Comparison of ENCODE assay signal across 28 mouse cellular contexts in genomic region chr7:84114775-84115174, GRCm38 (mm10). TPM values are rescaled to one million over a fixed set of nuclear protein-coding genes. Genes with fewer than 3 reads are reported as not detected.
"Had no signal": no experiment of that assay in that cellular context is flagged by ENCODE, and none has a peak within 500 bp of the region (broad histone marks: within the 10 kb centered on the region; RNA-seq: fewer than 3 reads in every experiment).

No protein-coding gene starts in this region.

- DNase-seq: cerebellum, adult 2 months; cerebellum, adult 8-10 months; cerebellum, adult 9-10 months; cerebellum, adult 9-11 months; cerebellum, postnatal 25 days; cerebellum, postnatal 36 days; embryo, embryonic 11 days; gastrocnemius, adult 2 months; gastrocnemius, postnatal 10 days; gastrocnemius, postnatal 14 days; gastrocnemius, postnatal 25 days; gastrocnemius, postnatal 36 days; heart, adult 18-20 months; heart, adult 2 months had no signal

- H3K4me3 ChIP-seq: embryonic facial prominence, embryonic 12.5 days; embryonic facial prominence, embryonic 13.5 days; embryonic facial prominence, embryonic 15.5 days; erythroblast, embryonic 14.5 days; forebrain, embryonic 10.5 days; forebrain, embryonic 12.5 days; forebrain, embryonic 13.5 days; forebrain, embryonic 15.5 days; gastrocnemius, adult 2 months; heart, adult 2 months had no signal

- H3K27me3 ChIP-seq: embryonic facial prominence, embryonic 12.5 days; embryonic facial prominence, embryonic 13.5 days; embryonic facial prominence, embryonic 15.5 days; forebrain, embryonic 12.5 days; forebrain, embryonic 13.5 days; forebrain, embryonic 15.5 days had no signal

- H3K9ac ChIP-seq: embryonic facial prominence, embryonic 12.5 days; embryonic facial prominence, embryonic 13.5 days; embryonic facial prominence, embryonic 15.5 days; forebrain, embryonic 12.5 days; forebrain, embryonic 13.5 days; forebrain, embryonic 15.5 days; forebrain, postnatal 0 days had no signal

- H3K27ac ChIP-seq: embryonic facial prominence, embryonic 12.5 days; embryonic facial prominence, embryonic 13.5 days; embryonic facial prominence, embryonic 15.5 days; forebrain, embryonic 10.5 days; forebrain, embryonic 12.5 days; forebrain, embryonic 15.5 days; gastrocnemius, adult 2 months; heart, adult 2 months had no signal

- H3K4me2 ChIP-seq: embryonic facial prominence, embryonic 12.5 days; embryonic facial prominence, embryonic 13.5 days; embryonic facial prominence, embryonic 15.5 days; forebrain, embryonic 12.5 days; forebrain, embryonic 13.5 days; forebrain, embryonic 15.5 days had no signal

- H3K9me3 ChIP-seq: embryonic facial prominence, embryonic 12.5 days; embryonic facial prominence, embryonic 13.5 days; embryonic facial prominence, embryonic 15.5 days; forebrain, embryonic 10.5 days; forebrain, embryonic 12.5 days; forebrain, embryonic 13.5 days; forebrain, embryonic 15.5 days had no signal

- ATAC-seq: forebrain, embryonic 13.5 days; forebrain, embryonic 14.5 days; forebrain, embryonic 15.5 days; forebrain, embryonic 16.5 days had no signal

RNA-seq across cellular contexts. Expression of gene Cemip, which starts 28.5 kb away (rescaled TPM):
- total RNA-seq: common myeloid progenitor, adult 5-6 weeks; gastrocnemius, adult 18-20 months; gastrocnemius, adult 2 months; gastrocnemius, postnatal 25 days; granulocyte monocyte progenitor cell, adult 5-6 weeks had no signal
